Mouse (Mus musculus) neural tube, embryonic 14.5 days (tissue): ENCODE results near the gene R3hdml. TPM values are rescaled to one million over a fixed set of nuclear protein-coding genes. Genes with fewer than 3 reads are reported as not detected.

Experiments
- polyA plus RNA-seq: library from polyadenylated mRNA; unstranded; fragments of >200 nt; fragmentation: Nextera tagmentation; extraction: Ambion mirVana; gene quantifications from 2 replicates; pipeline ENCODE4 v1.2.1, GENCODE M21; 2014

The R3hdml gene
- polyA plus RNA-seq, 1 experiment from 2014 or later: 0.19 TPM

Other genes starting within 250 kb of the R3hdml start
- gene Jph2, start 94.3 kb upstream of the R3hdml start, polyA plus RNA-seq: 0.20 and 0.21 TPM in 2 replicates
- 78.9 and 79.3 TPM in 2 replicates for gene Oser1, start 67.6 kb upstream of the R3hdml start, polyA plus RNA-seq
- 115 and 129 TPM in 2 replicates for gene Gdap1l1, start 53.8 kb upstream of the R3hdml start, polyA plus RNA-seq
- 16.2 and 18.8 TPM in 2 replicates for gene Fitm2, start 19.7 kb upstream of the R3hdml start, polyA plus RNA-seq
- not detected in 2 replicates for gene Hnf4a, start 14.5 kb downstream of the R3hdml start, polyA plus RNA-seq
- gene Ttpal, start 110.0 kb downstream of the R3hdml start, polyA plus RNA-seq: 45.5 and 57.1 TPM in 2 replicates
- 39.0 and 44.3 TPM in 2 replicates for gene Serinc3, start 152.8 kb downstream of the R3hdml start, polyA plus RNA-seq
- 102 and 103 TPM in 2 replicates for gene Pkig, start 166.1 kb downstream of the R3hdml start, polyA plus RNA-seq